Mouse (Mus musculus): ENCODE results near the gene Timp1.

Gene Timp1

GRCm38 (mm10) chrX:20869962-20870513, at the start of gene Timp1:
Gene Timp1 (plus strand): TSS chrX:20870166.
- peak; percentile 36 for DNase-seq (ENCODE audit: low read depth, low spot score)

DNA sequence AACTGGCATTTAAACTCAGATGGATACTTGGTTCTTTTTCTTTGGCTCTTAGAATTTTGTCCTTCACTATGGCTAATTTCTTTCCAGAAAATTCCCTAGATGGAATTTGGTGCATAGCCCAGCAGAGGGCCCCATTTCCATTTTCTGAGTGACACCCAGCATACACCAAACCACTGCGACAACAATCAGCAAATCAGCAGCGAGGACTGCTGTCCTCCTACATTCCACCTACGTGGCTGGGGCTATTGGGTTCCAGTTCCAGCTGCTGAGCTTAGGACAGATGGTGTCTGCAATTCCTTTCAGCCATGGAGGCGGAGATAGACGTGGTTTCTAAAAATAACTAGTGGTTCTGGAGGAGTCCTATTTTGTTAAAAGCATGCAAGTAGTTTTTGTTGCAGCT, 41.0 kb upstream of the Timp1 start:
- peak; percentile 35 for DNase-seq (ENCODE audit: low read depth, low spot score)

- no peak for DNase-seq (ENCODE audit: low read depth, low spot score)
Measured at GRCm38 (mm10) chrX:20847232-20847631, 22.7 kb upstream of the Timp1 start.

GRCm38 (mm10) chrX:20847816-20848215, 22.1 kb upstream of the Timp1 start:
- DNase-seq (ENCODE audit: low read depth, low spot score), result peak; percentile 3

GRCm38 (mm10) chrX:20848256-20848984, 21.5 kb upstream of the Timp1 start:
- peak; percentile 95 for DNase-seq (ENCODE audit: low read depth, low spot score)

DNA sequence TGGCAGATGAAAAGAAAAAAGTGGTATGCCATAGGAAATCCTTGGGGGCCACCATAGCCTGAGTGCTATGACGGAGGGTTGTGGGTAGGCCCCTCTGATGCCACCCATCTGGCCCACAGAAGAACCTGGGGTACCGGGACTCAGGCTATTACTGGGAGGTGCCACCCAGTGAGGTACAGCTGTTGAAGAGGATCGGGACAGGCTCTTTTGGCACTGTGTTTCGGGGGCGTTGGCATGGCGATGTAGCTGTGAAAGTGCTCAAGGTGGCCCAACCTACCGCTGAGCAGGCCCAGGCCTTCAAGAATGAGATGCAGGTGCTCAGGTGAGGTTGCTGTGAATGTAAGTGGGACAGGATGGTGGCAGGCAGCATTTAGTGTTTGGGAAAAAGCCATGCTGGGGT, 16.2 kb upstream of the Timp1 start:
- DNase-seq (ENCODE audit: low read depth, low spot score), result no peak

GRCm38 (mm10) chrX:20861453-20862104, 8.4 kb upstream of the Timp1 start:
- no peak for DNase-seq (ENCODE audit: low read depth, low spot score)

DNA sequence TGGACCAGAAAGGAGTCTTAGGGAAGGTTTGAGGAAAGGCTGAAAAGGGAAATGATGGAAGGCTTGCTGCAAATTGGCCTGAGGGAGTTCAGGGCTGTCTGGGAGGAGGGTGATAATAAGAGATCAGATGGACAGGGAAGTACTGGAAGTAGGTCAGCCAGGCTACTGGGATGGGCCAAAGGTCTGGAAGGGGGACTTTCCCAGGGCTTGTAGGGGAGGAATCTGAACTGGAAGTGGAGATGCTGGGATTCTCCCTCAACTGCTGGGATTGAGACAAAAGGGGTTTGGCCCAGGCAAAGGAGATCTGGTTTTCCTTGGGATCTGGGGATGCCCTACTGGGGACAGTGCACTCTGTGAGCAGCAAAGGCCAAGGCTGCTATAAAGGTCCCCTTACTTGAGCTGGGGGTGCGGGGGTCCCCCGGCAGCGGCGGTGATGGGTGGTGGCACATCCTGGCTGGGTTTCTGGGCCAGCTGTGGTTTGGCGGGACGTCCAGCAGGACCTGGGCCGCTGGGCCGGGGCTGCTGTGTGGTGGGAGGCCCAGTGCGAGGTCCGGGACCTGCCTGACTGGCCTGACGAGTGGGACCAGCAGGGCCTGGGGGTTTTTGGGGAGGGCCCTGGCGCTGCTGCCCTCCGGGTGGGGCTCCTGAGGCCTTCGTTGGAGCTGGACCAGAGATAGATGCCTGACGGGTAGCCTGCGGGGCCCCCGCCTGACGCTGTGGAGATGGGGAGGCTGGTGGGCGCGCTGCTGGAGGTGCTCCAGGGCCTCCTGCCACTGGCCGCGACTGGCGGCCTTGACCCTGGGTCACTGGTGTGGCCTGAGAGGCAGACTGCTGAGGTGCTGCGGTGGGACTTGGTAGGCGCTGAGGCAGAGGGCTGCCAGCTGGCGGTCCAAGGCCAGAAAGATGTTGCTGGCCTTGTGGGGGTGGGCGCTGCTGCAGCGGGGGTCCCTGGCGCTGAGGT, 7.6 kb upstream of the Timp1 start:
- DNase-seq (ENCODE audit: low read depth, low spot score), result no peak

DNA sequence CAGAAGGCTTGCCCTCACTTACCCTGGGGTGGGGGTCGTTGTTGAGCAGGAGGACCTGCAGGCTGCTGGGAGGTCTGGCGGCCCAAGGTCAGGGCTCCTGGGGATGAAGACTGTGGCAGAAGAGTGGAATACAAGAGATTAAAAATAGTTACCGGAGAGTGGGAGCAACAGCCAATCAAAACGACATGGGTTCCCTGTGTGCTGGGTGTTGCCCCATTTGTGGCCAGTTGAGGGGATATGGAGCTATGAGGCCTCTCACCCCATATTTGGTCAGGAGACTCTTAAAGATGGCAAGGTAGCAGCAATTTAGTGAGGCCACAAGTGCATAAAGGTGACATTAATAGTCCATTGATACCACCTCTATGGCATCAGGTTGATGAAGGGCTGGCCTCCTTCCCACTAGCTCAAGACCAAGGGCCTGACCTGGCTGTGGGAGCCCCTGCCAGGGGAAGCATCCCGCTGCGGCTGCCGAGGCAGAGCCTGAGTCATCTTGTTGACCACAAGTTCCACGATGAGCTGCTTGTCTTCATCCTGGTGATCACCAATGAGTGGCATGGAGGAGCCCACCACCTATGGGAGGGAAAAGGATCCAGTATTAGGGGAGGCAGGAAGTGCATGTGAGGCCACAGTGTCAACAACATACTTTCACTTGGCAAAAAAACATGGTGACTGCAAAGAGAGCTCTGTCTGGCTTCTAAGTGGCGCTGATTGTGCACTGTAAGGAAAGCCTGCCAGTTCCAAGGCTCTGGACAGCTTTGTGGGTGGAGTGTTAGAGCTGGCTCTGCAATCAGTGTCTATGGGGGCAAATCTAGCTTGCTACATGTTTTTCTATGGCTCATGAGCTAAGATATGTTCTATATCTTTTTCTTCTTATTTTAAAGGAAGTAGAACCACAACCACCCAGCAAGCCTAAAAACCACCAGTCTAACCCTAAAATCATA, 6.5 kb upstream of the Timp1 start:
- DNase-seq (ENCODE audit: low read depth, low spot score), result no peak

DNA sequence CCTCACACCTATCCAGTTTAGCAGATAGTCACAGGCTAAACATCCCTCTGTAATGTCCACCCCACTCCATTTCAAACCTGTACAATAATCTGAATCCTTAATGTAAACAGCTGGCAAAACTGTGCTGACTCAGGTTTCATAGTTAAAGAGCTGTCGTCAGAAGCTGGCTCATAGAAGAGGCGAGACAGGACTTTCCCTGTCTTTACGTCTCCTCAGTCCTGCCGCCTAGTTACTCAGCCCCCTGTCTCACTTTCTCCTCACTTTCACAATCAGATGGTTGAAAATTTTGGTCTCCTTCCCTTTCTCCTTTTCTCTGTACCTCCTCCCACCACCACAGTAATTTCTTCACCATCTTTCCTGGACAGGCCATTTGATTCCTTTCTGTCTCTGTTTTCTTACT, 1.9 kb upstream of the Timp1 start:
- DNase-seq (ENCODE audit: low read depth, low spot score), result no peak

DNA sequence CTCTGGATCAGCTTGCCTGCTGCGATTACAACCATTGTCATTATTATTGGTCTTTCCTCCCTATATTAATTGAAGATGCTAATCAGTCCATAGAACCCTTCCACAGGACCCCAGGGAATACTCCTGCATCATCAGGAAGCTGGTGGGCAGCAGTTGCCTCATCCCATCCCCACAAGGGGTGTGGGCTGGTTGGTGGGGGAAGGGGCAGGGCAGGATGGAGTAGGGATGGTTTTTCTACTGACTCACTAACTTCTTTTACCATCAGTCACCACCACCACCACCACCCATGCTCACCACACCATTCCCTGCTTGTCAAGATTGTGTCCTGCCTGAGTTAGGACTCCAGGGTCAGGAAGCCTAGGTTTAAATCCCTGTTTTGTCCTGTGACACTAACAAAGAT, 763 bp upstream of the Timp1 start:
- no peak for DNase-seq (ENCODE audit: low read depth, low spot score)

DNA sequence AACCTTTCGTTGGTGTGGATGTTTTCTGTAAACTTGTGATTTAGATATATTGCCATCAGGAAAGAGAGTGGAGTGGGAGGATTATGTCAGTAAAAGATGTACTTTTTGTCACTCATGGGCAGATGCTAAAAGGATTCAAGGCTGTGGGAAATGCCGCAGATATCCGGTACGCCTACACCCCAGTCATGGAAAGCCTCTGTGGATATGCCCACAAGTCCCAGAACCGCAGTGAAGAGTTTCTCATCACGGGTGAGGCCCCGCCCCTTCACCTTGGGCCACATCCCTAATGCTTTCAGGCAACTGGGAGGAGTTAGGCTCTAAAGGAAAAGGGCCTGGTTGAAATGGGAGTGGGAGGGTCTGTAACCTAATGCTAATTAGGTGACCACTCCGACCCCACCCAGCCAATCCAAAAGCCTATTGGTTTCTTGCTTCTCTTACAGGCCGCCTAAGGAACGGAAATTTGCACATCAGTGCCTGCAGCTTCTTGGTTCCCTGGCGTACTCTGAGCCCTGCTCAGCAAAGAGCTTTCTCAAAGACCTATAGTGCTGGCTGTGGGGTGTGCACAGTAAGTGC, 3.0 kb downstream of the Timp1 start:
- DNase-seq (ENCODE audit: low read depth, low spot score), result peak; percentile 14

GRCm38 (mm10) chrX:20875241-20875640, 5.3 kb downstream of the Timp1 start:
- no peak for DNase-seq (ENCODE audit: low read depth, low spot score)

GRCm38 (mm10) chrX:20910074-20910473, 40.1 kb downstream of the Timp1 start:
- DNase-seq (ENCODE audit: low read depth, low spot score), result no peak

DNA sequence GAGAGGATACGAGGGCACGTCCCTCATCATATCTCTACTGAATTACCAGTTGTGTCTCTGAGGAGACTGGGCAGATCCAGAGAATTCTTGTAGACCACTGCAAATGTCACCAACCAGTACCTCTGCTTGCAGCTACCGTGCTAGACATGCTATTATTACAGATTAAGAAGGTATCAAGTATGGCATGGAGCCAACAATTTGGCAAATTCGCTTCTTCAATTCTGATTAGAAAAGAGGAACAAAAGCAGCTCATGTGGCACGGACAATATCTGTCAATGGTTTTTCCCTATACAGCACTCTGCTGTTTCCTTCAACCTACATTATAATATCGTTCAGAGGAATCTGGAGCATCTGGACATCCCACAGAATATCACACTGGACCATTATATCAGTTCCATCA, 43.8 kb downstream of the Timp1 start:
- DNase-seq (ENCODE audit: low read depth, low spot score), result no peak

DNA sequence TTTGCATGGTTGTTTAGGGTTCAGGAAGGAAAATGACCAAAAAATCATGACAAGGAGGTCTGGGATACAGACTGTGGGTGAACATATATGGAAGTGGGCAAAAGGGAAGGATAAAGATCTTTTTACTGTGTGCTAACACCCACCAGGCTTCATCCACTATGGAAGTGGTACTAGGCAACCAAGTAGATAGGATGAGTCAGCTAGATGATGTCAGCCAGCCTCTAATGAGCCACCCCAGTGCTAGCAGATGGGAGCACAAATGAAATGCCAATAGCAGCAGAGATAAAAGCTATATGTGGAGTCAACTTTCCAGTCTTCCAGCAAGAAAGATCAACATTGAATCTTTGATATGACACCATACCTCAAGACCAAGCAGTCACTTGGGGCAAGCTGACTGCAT, 45.1 kb downstream of the Timp1 start:
- DNase-seq (ENCODE audit: low read depth, low spot score), result no peak

DNA sequence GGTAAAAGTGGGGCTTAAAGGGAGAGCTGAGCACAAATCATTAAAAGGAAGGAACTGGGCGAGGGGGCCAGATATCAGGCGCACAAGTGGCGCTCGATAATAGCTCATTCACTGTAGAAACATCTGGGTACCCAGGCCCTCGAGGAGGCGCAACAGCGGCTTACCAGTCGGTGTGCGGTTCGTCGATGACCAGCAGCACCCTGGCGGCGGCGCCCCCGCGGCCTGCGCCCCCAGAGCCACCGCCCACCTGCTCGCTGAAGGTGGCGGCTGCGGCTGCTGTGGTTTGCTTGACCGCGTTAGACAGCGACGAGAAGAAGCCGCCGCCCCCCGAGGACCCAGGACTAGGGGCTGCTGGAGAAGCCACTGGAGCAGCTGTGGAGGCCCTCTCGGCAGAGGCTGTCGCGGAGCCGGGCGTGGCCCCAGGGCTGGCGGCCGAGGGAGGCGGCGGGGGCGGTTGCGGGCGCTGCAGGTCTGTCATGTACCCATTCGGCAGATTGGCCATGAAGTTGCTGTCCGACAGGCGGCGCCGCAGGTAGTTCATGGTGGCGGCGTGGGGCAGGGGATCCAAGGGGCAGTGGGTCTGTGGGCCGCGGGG, 50.4 kb downstream of the Timp1 start:
- no peak for DNase-seq (ENCODE audit: low read depth, low spot score)

DNA sequence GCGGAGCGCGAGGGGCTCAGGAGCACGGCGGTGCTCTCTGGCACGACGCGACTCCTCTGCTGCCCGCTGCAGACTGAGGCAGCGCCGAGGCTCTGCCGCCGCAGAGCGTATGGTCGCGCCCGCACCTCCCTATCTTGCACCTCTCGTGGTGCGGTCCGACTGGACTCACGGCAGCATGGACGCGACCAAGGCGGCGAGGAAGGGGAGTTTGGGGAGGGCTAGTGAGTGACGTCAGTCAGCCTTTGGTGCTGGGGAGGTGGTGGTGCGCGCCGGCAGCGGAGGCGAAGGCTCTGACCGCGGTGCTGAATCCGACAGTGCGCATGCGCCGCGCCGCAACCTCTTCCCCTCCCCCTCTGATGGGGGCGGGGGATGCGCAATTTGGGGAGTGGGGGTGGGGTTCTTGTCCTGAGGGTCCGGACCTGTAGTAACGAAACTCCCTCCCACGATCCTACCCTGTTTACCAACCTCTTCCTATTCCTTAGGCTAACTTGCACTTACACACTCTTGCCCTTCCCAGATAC, 50.9 kb downstream of the Timp1 start, which contains the start of gene Syn1:
Gene Syn1, minus strand, starts transcription at position 161 of the 521 bp plus-strand sequence.
- peak; percentile 86 for DNase-seq (ENCODE audit: low read depth, low spot score)

DNA sequence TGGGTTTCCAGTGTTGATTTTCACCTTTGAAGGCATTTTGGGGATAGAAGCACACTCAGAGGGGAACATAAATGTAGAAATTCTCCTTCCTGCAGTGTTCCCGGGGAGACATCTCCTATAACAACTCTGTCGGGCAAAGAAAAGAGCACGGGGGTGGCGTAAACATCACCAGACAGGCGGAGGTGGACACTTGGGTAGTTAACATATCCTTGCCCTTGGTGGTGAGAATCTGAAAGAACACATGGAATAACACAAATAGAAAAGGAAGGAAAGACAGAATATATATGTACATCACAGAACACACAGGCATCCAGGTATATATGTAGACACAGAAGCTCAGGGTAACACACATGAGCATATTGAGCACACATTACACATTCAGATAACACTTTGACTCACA, 51.4 kb downstream of the Timp1 start:
- DNase-seq (ENCODE audit: low read depth, low spot score), result no peak

DNA sequence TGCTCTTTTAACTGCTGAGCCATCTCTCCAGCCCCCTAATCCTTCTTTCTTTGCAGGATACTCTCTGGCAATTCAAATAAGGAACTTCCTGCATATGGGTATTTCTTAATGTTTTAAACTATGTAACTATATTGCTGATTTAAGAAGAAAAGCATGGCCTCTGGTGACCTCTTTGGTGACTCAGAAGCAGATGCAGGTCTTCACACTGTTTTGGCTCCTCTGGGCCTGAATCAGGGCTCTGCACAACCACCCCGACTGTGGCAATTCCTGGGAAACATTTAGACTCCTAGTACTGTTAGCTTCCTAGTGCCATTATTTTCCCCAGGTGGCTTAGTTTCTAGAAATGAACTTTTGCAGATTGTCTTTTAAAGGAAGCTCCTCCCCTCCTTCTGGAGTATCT, 53.5 kb downstream of the Timp1 start:
- DNase-seq (ENCODE audit: low read depth, low spot score), result no peak
